Mouse (Mus musculus) layer of hippocampus, adult 9-11 months (tissue): ENCODE results near the gene Klhdc10.
"Not testable (repeated sequence)": the region's sequence is repeated elsewhere in the genome, so short reads cannot be mapped to it uniquely, and the experiment has no call there.

ENCODE experiments used
- DNase-seq: peaks from one replicate; pipeline ENCODE4 v3.0.0; 2022

Gene Klhdc10

DNA sequence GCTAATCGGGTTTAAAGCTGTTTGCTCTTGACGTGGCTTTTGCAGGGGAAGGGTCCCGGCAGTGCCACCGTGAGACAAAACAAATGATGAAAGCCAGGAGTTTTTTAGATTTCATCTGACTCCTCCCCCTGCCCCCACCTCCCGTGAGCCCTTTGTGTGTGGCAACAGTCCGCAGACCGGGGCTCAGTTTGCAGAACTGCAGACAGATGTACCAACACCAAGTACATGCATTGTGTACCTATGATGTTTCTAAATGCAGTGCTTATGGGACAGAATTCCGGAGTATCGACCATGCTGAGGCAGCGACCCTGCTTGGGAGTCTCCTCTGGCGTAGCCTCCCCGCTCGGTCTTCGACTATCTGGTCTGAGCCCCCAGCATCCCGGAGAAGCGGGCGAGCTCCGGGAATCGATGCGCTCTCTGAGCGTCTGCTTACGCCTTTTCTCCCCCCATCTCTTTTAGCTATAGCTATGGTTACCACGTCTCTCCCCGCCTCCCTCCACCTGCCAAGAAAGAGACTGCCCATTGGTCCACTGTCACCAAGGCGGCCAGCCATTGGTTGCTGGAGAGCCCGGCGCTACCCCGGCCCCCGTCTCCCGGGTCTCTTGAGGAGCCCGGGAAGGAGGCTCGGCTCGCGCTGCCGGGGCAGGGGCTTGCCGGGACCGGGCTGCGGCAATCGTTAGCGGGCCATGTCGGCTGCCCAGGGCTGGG is at the start of gene Klhdc10:
Gene Klhdc10, plus strand, starts transcription at position 561 of the 708 bp plus-strand sequence.
- peak; percentile 99 for DNase-seq

DNA sequence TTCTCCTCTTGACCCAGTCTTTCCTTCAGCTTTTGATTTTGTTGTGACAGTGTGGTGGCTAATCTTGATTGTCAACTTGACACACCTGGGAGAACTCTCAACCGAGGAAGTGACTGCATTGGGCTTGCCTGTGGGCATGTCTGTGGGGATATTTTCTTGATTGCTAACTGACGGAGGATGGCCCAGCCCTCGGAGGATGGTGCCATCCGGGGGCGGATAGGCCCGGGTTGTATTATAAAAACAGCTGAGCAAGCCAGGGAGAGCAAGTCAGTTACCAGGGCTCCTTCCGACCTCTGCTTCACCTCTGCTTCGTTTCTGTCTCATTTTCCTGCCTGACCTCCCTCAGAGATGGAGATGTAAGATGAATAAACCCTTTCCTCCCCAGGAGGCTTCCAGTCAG is 48.9 kb upstream of the Klhdc10 start:
- DNase-seq = no peak

DNA sequence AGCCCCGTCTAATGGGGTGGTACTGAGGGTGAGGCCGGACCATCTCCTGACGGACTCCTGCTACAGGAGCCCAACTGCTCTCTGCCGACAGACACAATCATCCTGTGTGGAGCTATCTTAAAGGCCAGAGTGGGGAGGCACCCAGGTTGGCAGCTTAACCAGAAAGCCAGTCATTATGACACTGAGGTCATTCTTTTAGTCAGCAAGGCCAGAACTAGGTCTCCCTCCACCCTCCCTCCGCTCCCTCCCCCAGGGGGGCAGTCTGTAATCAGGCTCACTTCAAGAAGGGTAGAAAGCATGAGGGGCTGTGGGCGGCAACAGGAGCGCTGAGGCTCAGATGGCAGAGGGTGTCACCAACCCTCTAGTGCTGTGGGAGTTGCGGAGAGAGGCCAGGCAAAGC is 48.0 kb upstream of the Klhdc10 start:
- DNase-seq = no peak

DNA sequence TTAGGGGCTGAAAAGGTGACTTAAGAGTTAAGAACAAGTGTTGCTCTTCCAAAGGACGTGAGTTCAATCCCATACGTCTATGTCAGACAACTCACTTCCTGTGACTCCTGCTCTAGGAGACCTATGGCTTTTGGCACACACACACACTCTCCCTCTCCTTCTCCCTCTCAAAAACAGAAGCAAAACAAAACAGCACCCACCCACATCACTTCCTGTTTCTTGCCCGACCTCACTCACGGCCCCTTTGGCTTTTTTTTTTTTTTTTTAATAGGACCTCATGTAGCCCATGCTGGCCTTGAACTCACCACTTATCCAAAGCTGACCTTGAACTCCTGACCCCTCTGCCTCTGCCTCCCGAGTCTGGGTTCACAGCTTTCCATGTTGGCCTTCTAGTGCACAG is 46.9 kb upstream of the Klhdc10 start:
- DNase-seq = no peak

DNA sequence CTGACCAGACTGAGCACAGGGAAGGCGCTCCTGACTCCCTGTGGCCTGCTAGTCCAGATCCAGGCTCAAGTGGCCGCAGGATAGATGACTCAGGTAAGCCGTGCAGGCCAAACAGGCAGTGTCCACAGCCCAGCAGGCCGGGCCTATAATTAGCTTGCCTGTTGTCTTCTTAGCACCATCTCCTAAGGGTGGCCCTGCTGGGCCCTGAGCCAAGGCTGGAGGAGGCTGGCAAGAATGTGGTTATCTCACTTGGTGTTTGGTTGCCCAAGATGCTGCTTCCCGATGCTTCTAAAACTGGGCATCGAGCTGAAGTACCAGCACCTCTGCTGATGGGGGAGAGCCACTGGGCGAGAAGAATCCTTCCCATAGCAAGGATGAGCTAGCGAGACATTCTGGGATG is 46.0 kb upstream of the Klhdc10 start:
- peak; percentile 57 for DNase-seq

DNA sequence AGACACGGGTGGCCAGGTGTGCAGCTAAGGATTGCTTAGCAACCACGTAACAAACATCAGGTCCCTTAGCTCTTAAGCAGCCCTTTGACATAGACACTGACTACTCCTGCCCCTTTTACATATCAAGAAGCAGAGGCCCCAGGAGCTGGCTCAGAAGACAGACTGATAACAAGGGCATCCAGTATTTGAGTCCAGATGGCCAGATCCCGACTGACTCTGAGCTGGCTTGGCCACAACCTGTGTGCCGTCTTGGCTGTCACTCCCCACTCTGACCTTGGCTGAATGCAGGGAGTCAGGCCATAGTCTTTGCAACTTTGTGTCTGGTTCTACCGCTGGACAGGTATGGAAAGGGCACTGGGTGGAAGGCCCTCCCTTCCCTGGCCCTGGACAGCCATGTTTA is 45.5 kb upstream of the Klhdc10 start:
- DNase-seq = no peak

DNA sequence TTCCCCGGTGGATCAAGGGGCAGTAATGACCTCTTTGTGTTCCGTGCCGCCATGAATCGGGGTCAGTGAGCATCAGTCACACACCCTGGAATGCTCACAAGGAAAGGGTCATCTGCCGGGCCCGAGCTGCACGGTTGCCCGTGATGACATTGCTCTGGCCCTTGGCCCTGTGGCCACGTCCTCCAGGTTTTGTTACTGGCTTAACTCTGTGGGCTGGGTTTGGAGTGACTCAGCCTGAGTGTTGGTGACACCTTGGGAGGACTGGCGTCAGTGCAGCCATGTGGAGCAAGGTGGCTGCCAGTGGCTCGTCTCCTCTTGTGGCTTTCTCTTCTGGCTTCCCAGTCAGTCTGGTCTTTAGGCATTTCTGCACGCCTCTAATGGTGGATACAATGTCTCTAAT is 45.0 kb upstream of the Klhdc10 start:
- DNase-seq = no peak

DNA sequence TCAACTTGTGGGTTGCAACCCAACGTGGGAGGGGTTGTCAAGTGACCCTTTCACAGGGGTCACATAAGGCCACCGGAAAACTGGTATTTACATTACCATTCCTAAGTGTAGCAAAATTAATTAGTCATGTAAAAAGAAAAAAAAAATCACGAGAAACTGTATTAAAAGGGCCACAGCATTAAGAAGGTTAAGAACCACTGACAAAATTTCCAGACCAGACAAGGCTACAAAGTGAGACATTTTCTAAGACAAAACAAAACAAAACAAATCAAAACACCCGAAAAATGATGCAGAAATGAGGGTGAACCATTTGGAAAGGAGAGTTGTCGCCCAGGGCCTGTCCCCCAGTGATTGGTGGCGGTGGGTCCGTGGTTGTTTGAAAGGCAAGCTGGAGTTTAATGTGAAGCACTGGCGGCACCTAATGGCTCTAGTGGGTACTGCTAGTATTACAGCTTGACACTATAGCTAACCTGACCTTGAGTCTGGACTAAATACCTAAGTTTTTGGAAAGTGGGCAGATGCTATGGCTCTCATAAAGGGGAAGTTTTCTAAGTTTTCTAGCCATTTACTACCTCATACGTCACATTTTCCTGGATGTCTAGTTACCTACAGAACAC is 44.0 kb upstream of the Klhdc10 start:
- peak; percentile 77 for DNase-seq

DNA sequence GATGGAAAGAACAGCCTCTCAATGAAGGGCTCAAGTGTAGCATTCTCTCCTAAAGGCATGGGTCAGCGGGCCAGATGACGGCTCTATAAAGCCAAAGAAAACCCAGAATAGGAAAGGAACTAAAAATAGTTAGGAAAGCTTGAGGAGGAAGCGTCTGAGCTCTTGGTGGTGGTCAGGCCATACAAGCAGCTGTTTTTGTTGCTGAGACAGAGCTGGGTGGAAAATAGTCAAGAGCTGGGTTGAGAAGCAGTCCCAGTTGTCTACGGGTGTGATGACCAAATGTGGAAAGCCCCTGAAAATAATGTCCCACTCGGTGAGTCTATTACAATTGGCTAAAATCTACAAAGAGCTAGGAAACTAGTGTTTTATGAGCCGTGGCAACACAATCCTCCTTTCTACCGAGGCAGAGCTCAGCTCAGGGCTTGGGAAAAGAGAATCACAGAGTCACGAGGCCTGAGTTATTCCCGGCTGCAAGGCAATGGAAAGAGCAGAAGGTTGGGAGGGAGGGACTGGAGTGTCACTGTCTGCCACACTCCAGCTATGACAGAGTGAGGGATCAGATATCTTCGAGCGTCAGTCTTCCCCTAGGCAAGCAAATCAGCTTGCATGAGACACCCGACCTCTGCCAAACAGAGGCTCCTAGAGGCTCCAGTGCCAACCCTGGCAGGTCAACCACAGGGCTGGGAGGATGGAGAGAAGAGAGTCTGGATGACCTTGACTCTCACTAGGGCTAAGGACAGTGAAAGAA is 41.7 kb upstream of the Klhdc10 start:
- peak; percentile 27 for DNase-seq

DNA sequence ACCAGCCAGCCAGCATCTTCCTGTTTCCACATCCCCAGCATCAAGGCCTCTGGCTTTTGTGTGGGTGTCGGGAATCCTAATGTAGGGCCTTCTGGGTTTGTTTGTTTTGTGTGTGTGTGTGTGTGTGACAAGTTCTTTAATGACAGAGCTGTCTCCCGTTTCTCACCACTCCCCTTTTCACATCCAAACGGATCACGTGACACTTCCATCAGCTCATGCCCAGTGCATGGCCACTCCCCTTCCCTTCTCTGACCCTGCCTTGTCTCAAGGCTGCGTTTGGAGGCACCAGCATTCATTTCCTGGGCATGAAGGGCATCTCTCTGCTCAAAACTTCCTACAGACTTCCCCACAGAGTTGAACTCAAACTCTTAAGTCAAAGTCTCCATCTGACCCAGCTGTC is 37.9 kb upstream of the Klhdc10 start:
- no peak for DNase-seq

DNA sequence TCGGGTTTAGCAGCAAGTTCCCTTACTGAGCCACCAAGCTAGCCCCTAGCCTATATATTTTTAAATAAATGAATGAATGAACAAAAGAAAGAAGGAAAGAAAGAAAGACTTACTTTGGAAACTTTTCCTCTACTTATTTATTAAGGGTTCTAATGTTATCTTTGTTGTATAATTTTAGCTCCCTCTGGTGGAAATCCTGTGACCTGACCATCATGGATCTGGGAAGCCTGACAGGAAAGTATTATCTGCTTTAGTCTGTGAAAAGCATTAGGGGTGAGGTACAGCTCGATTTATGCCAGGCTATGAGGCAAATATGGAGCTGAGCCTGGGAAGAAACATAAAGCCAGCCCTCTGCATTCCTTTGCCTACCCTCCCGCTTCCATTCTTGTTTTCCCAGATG is 32.4 kb upstream of the Klhdc10 start:
- no peak for DNase-seq

DNA sequence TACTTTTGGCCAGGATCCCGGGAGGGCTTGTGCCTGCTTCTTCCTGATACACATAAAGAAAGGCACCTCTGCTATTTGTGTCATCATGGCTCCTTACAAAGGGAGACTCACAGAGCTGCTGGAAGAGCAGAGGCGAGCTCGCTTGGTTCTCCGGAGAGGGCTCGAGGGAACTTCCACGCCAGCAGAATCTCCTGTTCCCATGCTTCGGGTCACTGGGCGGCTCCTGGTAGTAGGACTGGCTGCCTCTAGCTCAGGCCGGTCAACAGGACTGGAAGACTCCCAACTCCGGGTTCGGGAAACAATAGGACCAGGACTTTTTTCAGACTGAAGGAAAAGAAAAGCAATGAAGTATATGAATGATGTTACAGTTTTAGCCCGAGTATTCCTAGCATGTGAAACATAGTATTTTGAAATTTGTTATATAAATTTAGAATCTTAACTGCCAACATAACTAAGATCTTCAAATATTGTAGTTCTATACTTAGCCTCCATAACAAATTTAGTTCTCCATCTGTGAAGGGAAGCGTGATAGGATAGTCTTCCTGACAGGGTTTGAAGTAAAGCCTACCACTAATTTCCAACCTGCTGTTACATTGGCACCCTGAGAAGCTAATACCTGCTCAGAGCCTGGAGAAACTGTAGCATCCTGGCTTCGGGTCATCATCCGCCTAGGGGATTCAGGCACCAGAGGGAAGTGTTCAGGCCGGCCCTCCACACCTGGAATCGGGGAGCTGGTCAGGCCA is 28.9 kb upstream of the Klhdc10 start:
- DNase-seq = no peak

DNA sequence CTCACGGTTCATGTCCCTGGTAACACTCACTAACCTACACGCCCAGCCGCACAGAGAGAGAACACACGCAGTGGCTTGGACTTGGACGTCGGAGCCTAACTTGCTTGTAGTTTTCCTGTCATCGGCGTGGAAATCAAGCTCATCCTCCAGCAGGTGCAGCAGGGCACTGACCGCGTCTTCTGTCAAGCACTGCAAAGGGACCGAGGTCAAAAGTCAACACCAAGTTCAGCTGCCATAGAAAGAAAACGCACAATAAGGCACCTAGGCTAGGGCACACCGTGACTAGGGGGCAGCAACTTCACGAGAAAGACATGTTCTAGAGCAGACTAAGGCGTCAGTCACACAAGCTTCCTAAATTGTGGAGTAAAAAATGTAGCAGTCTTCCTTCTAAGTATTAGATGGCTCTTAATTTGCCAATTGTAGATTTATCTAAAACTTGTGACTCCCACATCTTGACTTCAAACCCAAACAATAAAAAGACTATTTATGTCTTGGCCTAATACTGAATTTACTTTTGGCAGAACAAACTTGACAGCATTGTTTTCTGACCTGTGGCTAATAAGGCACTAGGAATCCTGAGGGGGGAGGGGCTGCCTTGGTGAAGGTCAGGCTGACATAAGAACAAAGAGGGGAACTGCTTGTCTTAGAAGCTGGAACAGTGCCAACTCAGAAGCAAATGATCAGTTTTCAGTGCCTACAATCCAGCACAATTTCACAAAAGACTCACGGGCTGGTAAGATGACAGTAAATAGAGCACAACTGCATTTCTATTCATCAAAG is 26.7 kb upstream of the Klhdc10 start:
- DNase-seq = no peak

DNA sequence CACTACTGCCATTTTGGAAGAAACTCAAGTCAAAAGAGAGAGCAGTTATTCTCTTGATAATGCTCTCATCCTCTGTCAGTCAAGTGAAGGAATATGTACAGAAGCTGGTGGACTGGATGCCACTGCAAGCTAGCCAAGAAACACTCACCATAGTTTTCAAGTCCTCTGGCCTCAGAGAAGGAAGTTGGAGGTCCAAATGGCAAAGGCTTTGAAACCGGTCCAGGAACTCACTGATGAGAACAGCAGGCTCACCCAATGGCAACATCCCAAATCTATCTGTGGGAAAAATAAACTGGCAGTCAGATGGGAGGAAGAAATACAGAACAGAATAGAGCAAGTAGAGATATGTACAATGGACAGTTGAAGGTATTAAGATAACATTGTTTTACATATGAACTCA is 25.9 kb upstream of the Klhdc10 start:
- no peak for DNase-seq

DNA sequence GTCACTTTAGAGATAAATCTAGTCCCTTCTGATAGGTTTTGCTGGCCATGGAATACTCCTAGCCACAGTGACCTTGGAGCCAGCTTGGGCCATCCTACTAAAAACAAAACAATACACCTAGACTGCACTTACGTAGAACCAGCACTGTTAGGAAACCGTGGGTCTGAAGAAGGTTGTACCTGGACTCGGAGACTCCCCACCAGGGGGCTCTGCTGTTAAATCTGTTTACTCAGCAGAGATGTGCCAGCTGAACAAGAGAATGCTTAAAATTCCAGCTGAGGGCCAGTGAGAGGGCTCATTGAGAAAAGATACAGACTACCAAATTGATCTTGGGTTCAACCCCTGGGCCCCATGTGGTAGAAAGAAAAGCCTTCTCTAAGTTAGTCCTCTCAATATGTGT is 20.6 kb upstream of the Klhdc10 start:
- no peak for DNase-seq

DNA sequence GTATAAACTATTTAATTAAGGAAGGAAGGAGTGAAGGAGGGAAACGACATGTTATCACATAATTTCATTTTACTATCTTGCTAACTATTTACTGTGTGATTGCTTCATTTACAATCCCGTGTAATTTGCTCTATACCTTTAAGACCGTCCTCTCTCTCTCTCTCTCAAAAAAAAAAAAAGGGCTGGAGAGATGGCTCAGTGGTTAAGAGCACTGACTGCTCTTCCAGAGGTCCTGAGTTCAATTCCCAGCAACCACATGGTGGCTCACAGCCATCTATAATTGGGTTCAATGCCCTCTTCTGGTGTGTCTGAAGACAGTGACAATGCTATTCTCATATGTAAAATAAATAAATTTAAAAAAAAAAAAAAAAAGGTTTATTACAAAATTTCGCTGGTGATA is 11.4 kb upstream of the Klhdc10 start:
- DNase-seq = not testable (repeated sequence)

DNA sequence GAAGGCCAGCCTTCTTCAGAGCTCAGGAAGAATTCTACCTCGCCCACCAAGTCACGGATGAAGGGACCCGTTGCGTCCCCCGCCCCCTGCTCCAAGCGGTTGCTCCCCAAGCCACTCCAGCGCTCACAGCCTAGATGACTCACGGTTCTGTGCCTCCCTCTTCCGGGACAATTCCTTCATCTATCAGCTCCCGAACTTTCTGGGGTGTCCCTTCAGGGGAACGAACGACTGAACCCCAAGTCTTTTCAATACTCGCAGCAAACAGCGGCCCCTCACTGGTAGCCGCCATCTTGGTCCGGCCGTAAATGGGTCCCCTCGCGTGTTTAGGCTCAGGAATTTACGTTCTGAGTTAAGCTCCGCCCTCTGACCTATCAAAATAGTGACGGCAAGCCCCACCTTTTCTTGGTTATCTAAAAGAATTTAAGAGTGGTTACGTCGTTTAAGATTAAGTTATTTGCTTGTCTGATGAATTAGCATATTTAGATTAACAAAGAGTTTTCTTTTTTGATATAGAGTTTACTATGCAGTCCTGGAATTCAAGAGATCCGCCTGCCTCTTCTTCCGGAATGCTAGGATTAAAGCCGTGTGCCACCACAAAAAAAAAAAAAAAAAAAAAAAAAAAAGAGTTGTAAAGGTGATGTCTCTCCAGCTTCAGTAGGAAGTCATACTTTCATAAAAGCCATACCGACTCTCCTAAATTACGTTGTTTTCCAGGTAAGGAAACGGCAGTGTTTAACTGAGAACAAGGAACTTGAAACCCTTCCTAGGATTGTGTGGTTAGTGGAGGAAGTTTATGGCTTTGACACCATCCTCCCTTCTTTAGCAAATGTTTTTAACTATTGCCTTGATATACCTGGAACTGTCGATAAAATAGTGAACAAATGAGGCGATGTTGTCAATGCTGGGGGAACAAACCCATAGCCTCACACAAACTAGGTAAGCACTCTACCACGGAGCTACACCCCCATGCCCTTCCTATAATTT is 10.7 kb upstream of the Klhdc10 start, which contains the start of gene Zc3hc1:
Gene Zc3hc1, minus strand, starts transcription at position 315 of the 984 bp plus-strand sequence.
- DNase-seq = peak; percentile 73

DNA sequence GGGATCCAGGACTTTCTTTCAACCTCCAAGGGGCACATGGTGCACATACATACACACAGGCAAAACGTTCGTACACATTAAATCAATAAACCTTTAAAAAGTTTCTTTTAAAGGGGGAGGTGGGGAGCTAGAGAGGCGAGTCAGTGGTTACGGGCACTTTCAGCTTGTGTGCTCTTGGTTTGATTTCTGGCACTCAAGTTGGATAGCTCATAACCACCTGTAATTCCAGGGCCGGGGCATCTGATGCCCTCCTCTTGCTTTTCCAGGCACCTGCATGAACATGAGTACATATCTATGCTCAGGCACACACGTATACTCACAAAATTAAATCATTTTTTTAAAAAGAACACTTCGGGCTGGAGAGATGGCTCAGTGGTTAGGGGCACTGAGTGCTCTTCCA is 9.7 kb upstream of the Klhdc10 start:
- no peak for DNase-seq

DNA sequence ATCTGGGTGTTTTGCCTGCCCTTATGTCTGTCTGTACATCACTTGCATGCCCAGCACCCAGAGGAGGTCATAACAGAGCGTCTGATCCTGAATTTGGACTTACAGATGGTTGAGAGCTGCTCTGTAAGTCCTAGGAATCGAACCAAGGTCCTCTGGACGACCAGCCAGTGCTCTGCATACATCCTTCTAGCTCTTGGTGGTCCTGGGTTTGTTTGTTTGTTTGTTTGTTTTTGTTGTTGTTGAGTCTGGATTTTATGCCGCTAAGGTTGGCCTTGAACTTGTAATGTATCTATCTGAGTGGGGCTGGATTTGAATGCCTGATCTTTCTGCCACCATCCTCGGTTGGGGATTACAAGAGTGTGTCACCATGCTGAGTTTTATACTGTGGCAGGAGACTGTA is 1.5 kb upstream of the Klhdc10 start:
- DNase-seq = no peak

DNA sequence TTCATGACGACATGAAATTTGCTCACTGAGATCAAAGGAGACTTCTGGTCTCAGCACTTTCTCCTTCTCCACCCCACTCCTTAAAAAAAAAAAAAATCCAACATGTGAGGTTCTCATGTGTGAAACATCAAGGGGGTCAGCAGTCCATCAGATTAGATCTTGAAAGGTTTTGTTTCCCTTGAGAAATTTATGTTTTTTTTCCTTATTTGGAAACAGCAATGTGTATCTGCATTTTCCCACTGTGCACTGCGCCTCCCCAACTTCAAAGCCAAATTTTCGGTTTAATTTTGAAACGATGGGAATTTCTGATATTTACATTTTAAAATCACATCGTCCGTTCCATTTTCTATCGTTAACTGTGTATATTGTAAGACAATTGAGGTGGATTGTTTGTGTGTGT is 952 bp upstream of the Klhdc10 start:
- DNase-seq = no peak

DNA sequence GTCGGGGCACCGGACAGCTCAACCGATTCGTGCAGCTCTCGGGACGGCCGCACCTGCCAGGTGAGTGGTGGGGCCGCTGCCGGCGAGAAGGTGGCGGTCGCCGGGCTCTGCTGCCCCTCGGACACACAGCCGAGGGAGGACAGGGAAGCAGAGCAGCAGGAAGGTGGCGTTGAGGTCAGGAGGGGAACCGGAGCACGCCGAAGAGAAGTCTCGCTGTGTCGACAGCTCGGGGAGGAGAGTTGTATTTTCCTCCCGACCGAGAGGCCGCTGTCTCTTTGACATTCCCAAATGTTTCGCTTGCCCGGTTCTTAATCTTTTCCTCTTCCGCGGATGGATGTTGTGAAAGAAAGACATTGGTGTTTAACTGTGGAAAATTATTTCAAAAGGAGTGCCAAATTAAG is 423 bp downstream of the Klhdc10 start:
- DNase-seq = no peak
